Mouse (Mus musculus) heart, postnatal 10 days (tissue): ENCODE data around the gene Car2. TPM values are rescaled to one million over a fixed set of nuclear protein-coding genes. Genes with fewer than 3 reads are reported as not detected.

Experiments used
- DNase-seq, 2 experiments: peaks; one replicate each; pipeline ENCODE4 v3.0.0; 2021
- intact Hi-C: fragments of 180-260 bp; cut with DNase I; formaldehyde crosslinking; loops from one replicate; pipeline ENCODE4 v1.15.1; 2025
- total RNA-seq, 2 experiments: library from RNA; stranded (reverse); gene quantifications; 2 replicates each; pipeline ENCODE4 v1.2.3; 2021

The Car2 gene
- total RNA-seq, 2 experiments from 2014 or later, result 6.0 to 8.3 TPM

DNA sequence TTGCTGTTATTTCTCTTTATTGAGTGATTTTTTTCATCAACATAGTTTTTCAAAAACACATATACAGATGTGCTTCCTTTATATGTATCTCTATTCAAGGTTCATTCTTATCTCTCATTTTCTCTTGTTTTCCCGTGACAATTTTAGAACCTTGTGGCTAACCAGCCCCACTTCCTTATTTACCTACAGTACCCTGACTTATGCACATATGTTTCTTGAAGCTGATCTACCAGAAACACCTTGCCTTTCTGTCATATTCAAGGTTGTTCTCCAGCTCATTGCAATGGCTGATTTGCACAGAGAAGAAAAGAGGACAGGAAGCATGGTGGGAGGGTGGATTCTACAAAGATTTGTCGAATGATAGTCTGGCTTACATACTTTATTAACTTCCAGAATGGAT, 29.3 kb downstream of the Car2 start:
- intact Hi-C loops, result no loop called here
- no peak for DNase-seq

- intact Hi-C loops, result no loop called here
- no peak for DNase-seq
Measured at GRCm38 (mm10) chr3:14917261-14917660, 31.2 kb downstream of the Car2 start.

DNA sequence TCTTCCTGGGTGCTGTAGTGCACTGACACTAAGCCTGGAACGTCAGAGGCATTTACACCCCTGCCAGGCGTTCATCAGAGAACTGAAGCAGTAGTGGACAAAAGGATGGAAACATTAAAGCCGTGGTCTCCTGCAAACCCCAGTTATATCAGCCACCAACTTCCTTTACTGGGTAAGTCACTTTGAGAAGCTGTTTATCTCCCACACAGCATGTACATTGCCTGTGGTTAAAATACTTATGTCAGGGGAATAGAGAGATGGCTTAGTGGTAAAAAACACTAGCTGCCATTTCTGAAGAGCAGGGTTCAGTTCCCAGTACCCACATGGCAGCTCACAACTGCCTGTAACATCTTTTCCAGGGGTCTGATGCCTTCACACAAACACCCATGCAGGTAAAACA, 58.6 kb downstream of the Car2 start:
- no peak for DNase-seq
- intact Hi-C loops, result no loop called here

DNA sequence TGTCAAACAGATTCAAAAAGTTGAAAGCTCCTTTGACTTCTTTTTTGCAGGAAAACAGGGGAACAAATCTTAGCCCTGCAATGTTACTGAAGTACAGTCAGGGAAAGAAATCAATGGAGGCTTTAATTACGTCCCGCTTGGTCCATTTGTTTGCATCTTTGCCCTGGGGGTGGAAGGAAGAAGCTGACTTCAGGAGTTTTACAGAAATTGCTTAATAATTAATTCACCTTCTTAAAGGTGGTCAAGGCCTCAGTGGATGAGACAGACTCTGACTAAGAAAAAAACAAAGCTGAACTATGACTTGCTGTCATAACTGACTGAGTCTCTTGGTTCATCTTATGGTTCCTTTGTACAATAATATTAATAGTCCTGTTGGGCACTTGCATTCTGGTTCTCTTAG, 59.6 kb downstream of the Car2 start:
- DNase-seq, result no peak
- intact Hi-C loops, result no loop called here

GRCm38 (mm10) chr3:14948067-14948800, 62.2 kb downstream of the Car2 start:
- intact Hi-C loops, result no loop called here
- DNase-seq, result peak; percentile 14 to 25

GRCm38 (mm10) chr3:14950031-14950430, 64.0 kb downstream of the Car2 start:
- intact Hi-C loops, result no loop called here
- no peak for DNase-seq

Other genes starting within 250 kb of the Car2 start
- gene Car13, start 244.5 kb upstream of the Car2 start, total RNA-seq, result 1 to 10 TPM in 1 of 2 experiments, under 1 TPM in 1; 0.82 to 2.4 TPM
- not detected for gene Car1, start 77.9 kb upstream of the Car2 start, total RNA-seq
- 100 to 1,000 TPM in 1 of 2 experiments, 10 to 100 TPM in 1; 45.9 to 122 TPM for gene Car3, start 22.8 kb upstream of the Car2 start, total RNA-seq